Mouse (Mus musculus): ENCODE measurements at regions not wholly inside any gene's neighbourhood (a gene's known extent, or its start where the extent isn't known, plus 50 kb on each side); places are given as distances from the start of the nearest gene placed in this dataset.

- DNase-seq (ENCODE audit: low read depth): no peak
Measured at GRCm38 (mm10) chr13:71138745-71139312, 297.2 kb upstream of the Adamts16 start.

- DNase-seq (ENCODE audit: low read depth): no peak
Measured at GRCm38 (mm10) chr13:71135940-71136632, 294.5 kb upstream of the Adamts16 start.

- DNase-seq (ENCODE audit: low read depth): no peak
Measured at GRCm38 (mm10) chr13:71121484-71121883, 279.9 kb upstream of the Adamts16 start.

GRCm38 (mm10) chr13:71108175-71108574 lies 266.6 kb upstream of the Adamts16 start:
- DNase-seq (ENCODE audit: low read depth): no peak

- DNase-seq (ENCODE audit: low read depth): peak; percentile 8
Measured at GRCm38 (mm10) chr13:71105229-71105838, 263.7 kb upstream of the Adamts16 start.

GRCm38 (mm10) chr13:71104419-71105228 lies 263.0 kb upstream of the Adamts16 start:
- DNase-seq (ENCODE audit: low read depth): no peak

GRCm38 (mm10) chr13:71084301-71084700 lies 242.7 kb upstream of the Adamts16 start:
- no peak for DNase-seq (ENCODE audit: low read depth)

GRCm38 (mm10) chr13:71075916-71076315 lies 234.3 kb upstream of the Adamts16 start:
- DNase-seq (ENCODE audit: low read depth): no peak

GRCm38 (mm10) chr13:71074012-71074411 lies 232.4 kb upstream of the Adamts16 start:
- DNase-seq (ENCODE audit: low read depth): no peak

GRCm38 (mm10) chr13:71068757-71069201 lies 227.2 kb upstream of the Adamts16 start:
- no peak for DNase-seq (ENCODE audit: low read depth)

- DNase-seq (ENCODE audit: low read depth): no peak
Measured at GRCm38 (mm10) chr13:71068011-71068410, 226.4 kb upstream of the Adamts16 start.

GRCm38 (mm10) chr13:71065568-71065967 lies 224.0 kb upstream of the Adamts16 start:
- DNase-seq (ENCODE audit: low read depth): no peak

- DNase-seq (ENCODE audit: low read depth): no peak
Measured at GRCm38 (mm10) chr13:71064590-71065307, 223.1 kb upstream of the Adamts16 start.

- DNase-seq (ENCODE audit: low read depth): no peak
Measured at GRCm38 (mm10) chr13:71053361-71054264, 212.0 kb upstream of the Adamts16 start.

GRCm38 (mm10) chr13:71050646-71051045 lies 209.0 kb upstream of the Adamts16 start:
- no peak for DNase-seq (ENCODE audit: low read depth)

- no peak for DNase-seq (ENCODE audit: low read depth)
Measured at GRCm38 (mm10) chr13:71036000-71036399, 194.4 kb upstream of the Adamts16 start.

- no peak for DNase-seq (ENCODE audit: low read depth)
Measured at GRCm38 (mm10) chr13:71034926-71035687, 193.5 kb upstream of the Adamts16 start.

- DNase-seq (ENCODE audit: low read depth): peak; percentile 29
Measured at GRCm38 (mm10) chr13:71008216-71008615, 166.6 kb upstream of the Adamts16 start.

GRCm38 (mm10) chr13:71006117-71006516 lies 164.5 kb upstream of the Adamts16 start:
- DNase-seq (ENCODE audit: low read depth): peak; percentile 19

- DNase-seq (ENCODE audit: low read depth): no peak
Measured at GRCm38 (mm10) chr13:71003517-71003916, 161.9 kb upstream of the Adamts16 start.

All from c-Kit-positive CD71-negative TER-119-negative erythroid progenitor cells, embryonic 14.5 days (primary cell).